Mouse (Mus musculus) heart, postnatal 0 days (tissue): ENCODE data around the gene Ramp3. TPM values are rescaled to one million over a fixed set of nuclear protein-coding genes. Genes with fewer than 3 reads are reported as not detected.

Experiments used
- ATAC-seq: fragments of 200-750 bp; cut with Nextera tagmentation; 2 replicates; pipeline ENCODE4 v1.8.0; 2017; ENCODE audit warnings: low read depth, moderate number of reproducible peaks, moderate library complexity; ENCODE audit not compliant: insufficient read depth
- DNase-seq: peaks from one replicate; pipeline ENCODE4 v3.0.0-alpha.2; 2016; ENCODE audit warnings: low spot score
- H3K27ac ChIP-seq: fragments of 300-500 bp; sonication (generic); 2 replicates; pipeline ENCODE4 v1.5.1; 2014; ENCODE audit warnings: low read depth, mild to moderate bottlenecking
- H3K27me3 ChIP-seq: fragments of 300-500 bp; sonication (generic); 2 replicates; pipeline ENCODE4 v1.6.1; 2014; ENCODE audit warnings: low read length, mixed read lengths; ENCODE audit not compliant: control insufficient read depth, insufficient read depth
- H3K36me3 ChIP-seq: fragments of 300-500 bp; sonication (generic); replicated peaks from 2 replicates; pipeline ENCODE4 v1.6.1; 2014; ENCODE audit warnings: low read length, mixed read lengths; ENCODE audit not compliant: control insufficient read depth, insufficient read depth
- H3K4me1 ChIP-seq: fragments of 300-500 bp; sonication (generic); 2 replicates; pipeline ENCODE4 v1.6.1; 2014; ENCODE audit warnings: antibody characterized with exemption; ENCODE audit not compliant: control insufficient read depth, insufficient read depth
- H3K4me2 ChIP-seq: fragments of 300-500 bp; sonication (generic); 2 replicates; pipeline ENCODE4 v1.6.1; 2014; ENCODE audit warnings: low read depth, mild to moderate bottlenecking, low read length, moderate library complexity
- H3K4me3 ChIP-seq: fragments of 300-500 bp; sonication (generic); 2 replicates; pipeline ENCODE4 v1.5.1; 2014; ENCODE audit warnings: low read depth, low read length
- H3K9ac ChIP-seq: fragments of 300-500 bp; sonication (generic); replicated peaks from 2 replicates; pipeline ENCODE4 v1.6.1; 2014; ENCODE audit warnings: low read depth, low read length, mixed read lengths
- H3K9me3 ChIP-seq: fragments of 300-500 bp; sonication (generic); replicated peaks from 2 replicates; pipeline ENCODE4 v1.6.1; 2016; ENCODE audit warnings: low read length; ENCODE audit not compliant: control insufficient read depth
- CTCF ChIP-seq: IDR thresholded peaks from 2 replicates; pipeline ENCODE4 v1.5.1; 2016; ENCODE audit warnings: antibody characterized with exemption, control low read depth, low read depth
- EP300 ChIP-seq: IDR thresholded peaks from 2 replicates; pipeline ENCODE4 v1.6.1; 2016; ENCODE audit warnings: antibody characterized with exemption, low read depth
- WGBS: fragments of 180-500 bp; shearing (Covaris S2); extraction: QIAGEN DNeasy Blood & Tissue Kit; methylation state at CpG from one replicate; pipeline ENCODE4 v1.1.7; 2014; 5-methylcytosine and 5-hydroxymethylcytosine counted together
- polyA plus RNA-seq: library from polyadenylated mRNA; unstranded; fragments of >200 nt; fragmentation: Nextera tagmentation; extraction: Ambion mirVana; gene quantifications from 2 replicates; pipeline ENCODE4 v1.2.1, GENCODE M21; 2015
- total RNA-seq: library from RNA; depleted of rRNA; stranded (reverse); fragments of >200 nt; gene quantifications from 2 replicates; pipeline ENCODE4 v1.2.3, GENCODE M21; 2014; ENCODE audit warnings: low replicate concordance

Gene Ramp3
- total and polyA plus RNA-seq, 2 experiments from 2014 or later = 5.0 to 16.9 TPM

DNA sequence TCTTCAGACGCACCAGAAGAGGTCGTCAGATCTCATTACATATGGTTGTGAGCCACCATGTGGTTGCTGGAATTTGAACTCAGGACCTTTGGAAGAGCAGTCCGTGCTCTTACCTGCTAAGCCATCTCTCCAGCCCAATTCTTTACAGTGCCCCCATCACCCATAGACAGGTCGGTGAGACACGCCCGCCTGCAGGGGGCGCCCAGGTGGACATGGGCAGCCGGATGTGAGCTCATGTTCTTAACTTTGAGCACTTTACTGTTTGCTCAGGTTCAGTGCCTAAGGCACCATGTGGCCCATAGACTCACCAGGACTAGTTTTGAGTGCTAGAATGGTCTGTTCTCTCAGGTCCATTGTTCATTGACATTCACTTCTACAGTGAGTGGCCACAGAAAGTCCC, 22.2 kb upstream of the Ramp3 start:
- Histone ChIP-seq H3K4me1 (no peaks in the 10 kb centered on the region), H3K9me3 (no peaks in the 10 kb centered on the region), H3K27me3 (no peaks in the 10 kb centered on the region), H3K27ac (no peak overlapping the region), H3K9ac (no peak overlapping the region), H3K4me2 (no peak overlapping the region), H3K4me3 (no peak overlapping the region), H3K36me3 (no peaks in the 10 kb centered on the region)
- DNase-seq (no peak), ATAC-seq (no peak)
- no peak for TF ChIP-seq CTCF
- no peak for TF ChIP-seq EP300
- WGBS = 67% methylated on average over 8 of the region's 8 CpGs

GRCm38 (mm10) chr11:6638537-6638936, 19.8 kb upstream of the Ramp3 start, which contains the start of gene Wap:
Wap (minus strand) TSS chr11:6638637.
- Histone ChIP-seq H3K4me1 (no peaks in the 10 kb centered on the region), H3K4me3 (no peak within 1 kb of the TSS), H3K9me3 (no peaks in the 10 kb centered on the region), H3K9ac (no peak within 1 kb of the TSS), H3K4me2 (no peak within 1 kb of the TSS), H3K36me3 (no peaks in the 10 kb centered on the region), H3K27me3 (no peaks in the 10 kb centered on the region), H3K27ac (no peak within 1 kb of the TSS)
- ATAC-seq (no peak), DNase-seq (no peak)
- 86% methylated on average over 4 of the region's 4 CpGs for WGBS
- TF ChIP-seq EP300 (no peak), CTCF (no peak)

GRCm38 (mm10) chr11:6639072-6639471, 19.2 kb upstream of the Ramp3 start:
- 64% methylated on average over 6 of the region's 6 CpGs for WGBS
- TF ChIP-seq EP300 (no peak), CTCF (no peak)

GRCm38 (mm10) chr11:6644566-6644965, 13.8 kb upstream of the Ramp3 start:
- DNase-seq = no peak
- Histone ChIP-seq H3K9me3 (no peaks in the 10 kb centered on the region), H3K27me3 (no peaks in the 10 kb centered on the region), H3K4me2 (no peak overlapping the region), H3K4me3 (no peak overlapping the region), H3K36me3 (no peaks in the 10 kb centered on the region), H3K9ac (no peak overlapping the region), H3K27ac (no peak overlapping the region), H3K4me1 (no peaks in the 10 kb centered on the region)
- ATAC-seq = no peak
- TF ChIP-seq CTCF = no peak
- TF ChIP-seq EP300 = no peak
- 76% methylated on average over 6 of the region's 6 CpGs for WGBS

More at GRCm38 (mm10) chr11:6639072-6639471, 19.2 kb upstream of the Ramp3 start:
- Histone ChIP-seq H3K4me2 (no peak overlapping the region), H3K27ac (no peak overlapping the region), H3K9me3 (no peaks in the 10 kb centered on the region), H3K4me3 (no peak overlapping the region), H3K4me1 (no peaks in the 10 kb centered on the region), H3K27me3 (no peaks in the 10 kb centered on the region), H3K9ac (no peak overlapping the region), H3K36me3 (no peaks in the 10 kb centered on the region)
- DNase-seq (no peak), ATAC-seq (no peak)

- H3K9me3 ChIP-seq = no peaks in the 10 kb centered on the region
- no peak for TF ChIP-seq EP300
- TF ChIP-seq CTCF = peak; percentile 13; the same call in 1 of the 2 replicates
- H3K4me3 ChIP-seq = no peak overlapping the region
- DNase-seq (no peak), ATAC-seq (no peak)
- H3K27me3 ChIP-seq = no peaks in the 10 kb centered on the region
- no peak overlapping the region for H3K4me2 ChIP-seq
- no peak overlapping the region for H3K27ac ChIP-seq
- 51% methylated on average over 9 of the region's 9 CpGs for WGBS
- no peak overlapping the region for H3K9ac ChIP-seq
- H3K4me1 ChIP-seq = no peaks in the 10 kb centered on the region
- H3K36me3 ChIP-seq = no peaks in the 10 kb centered on the region
Observed at GRCm38 (mm10) chr11:6647831-6648724, 10.2 kb upstream of the Ramp3 start.

DNA sequence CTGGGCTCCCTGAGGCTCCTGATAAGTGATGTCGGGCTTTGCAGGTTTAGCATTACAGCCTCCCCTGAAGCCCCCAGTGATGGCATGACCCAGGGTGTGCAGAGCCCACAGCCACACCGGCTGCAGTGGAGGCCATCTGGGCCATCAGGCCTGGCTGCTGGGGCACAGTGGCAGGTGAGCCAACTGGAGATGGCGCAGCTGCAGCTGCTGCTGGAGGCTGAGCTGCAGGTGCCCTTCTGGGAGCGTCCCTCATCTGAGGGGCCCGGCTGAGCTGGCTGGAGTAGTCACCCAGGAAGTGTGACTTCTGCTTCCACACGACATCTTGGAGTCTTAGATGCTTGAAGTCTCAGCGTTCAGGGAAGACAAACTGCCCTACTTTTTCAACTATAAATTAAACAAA, 7.8 kb upstream of the Ramp3 start:
- H3K9me3 ChIP-seq = no peaks in the 10 kb centered on the region
- no peak for ATAC-seq
- no peak overlapping the region for H3K4me3 ChIP-seq
- WGBS = 62% methylated on average over 7 of the region's 7 CpGs
- no peaks in the 10 kb centered on the region for H3K36me3 ChIP-seq
- H3K27me3 ChIP-seq = no peaks in the 10 kb centered on the region
- H3K4me1 ChIP-seq = no peaks in the 10 kb centered on the region
- TF ChIP-seq EP300 = no peak
- no peak for TF ChIP-seq CTCF
- H3K27ac ChIP-seq = no peak overlapping the region
- no peak overlapping the region for H3K9ac ChIP-seq
- DNase-seq = no peak
- no peak overlapping the region for H3K4me2 ChIP-seq
